Mouse (Mus musculus) lung, postnatal 0 days (tissue): ENCODE results near the gene Tmem192.

Experiments used
- CTCF ChIP-seq: IDR thresholded peaks from 2 replicates; pipeline ENCODE4 v1.5.1; 2016; ENCODE audit warnings: antibody characterized with exemption, mild to moderate bottlenecking
- EP300 ChIP-seq: IDR thresholded peaks from 2 replicates; pipeline ENCODE4 v1.6.1; 2016; ENCODE audit warnings: antibody characterized with exemption, mild to moderate bottlenecking, control low read depth

GRCm38 (mm10) chr8:64928938-64929337, 18.0 kb upstream of the Tmem192 start:
- TF ChIP-seq EP300, result no peak
- no peak for TF ChIP-seq CTCF
